Mouse (Mus musculus): ENCODE data around the gene Igf2bp2.

Igf2bp2 gene

DNA sequence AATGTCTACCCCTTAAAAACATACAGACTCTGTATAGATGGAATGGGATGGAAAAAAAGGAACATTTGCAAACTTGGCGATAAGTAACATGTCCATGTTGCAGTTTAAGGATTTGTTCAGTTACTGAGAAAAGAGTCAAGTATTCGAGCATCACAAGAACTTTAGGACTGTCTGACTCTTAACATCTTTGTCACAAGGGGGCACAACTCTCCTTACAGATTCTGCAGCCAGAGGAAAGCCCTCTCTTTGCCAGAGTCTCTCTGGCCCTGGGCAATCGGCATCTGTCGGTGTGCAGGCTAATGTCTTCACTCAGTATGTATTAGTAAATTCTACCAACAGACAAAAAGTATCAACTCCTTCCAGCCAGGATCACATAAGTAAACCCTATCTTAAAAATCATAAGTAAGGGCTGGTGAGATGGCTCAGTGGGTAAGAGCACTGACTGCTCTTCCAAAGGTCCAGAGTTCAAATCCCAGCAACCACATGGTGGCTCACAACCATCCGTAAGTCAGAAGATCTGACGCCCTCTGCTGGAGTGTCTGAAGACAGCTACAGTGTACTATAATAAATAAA, 57.0 kb downstream of the Igf2bp2 start:
- DNase-seq (ENCODE audit: low spot score) = no peak

DNA sequence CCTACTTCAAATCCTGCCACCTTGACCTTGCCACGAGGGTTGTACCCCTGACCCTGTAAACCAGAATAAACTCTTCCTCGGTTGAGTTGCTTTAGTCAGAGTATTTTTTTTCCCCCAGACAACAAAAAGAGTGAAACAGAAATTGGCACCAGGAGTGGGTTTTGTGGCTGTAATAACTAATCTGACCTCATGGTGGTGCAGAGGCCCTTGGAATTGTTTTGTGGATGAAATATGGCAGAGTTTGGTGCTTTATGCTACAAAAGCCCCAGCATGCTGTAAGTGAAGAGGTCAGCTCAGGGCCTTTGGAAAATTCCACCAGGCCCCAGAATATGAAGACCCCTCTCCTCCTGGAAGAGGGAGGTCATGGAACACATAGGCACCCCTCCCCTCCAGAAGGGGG, 63.0 kb downstream of the Igf2bp2 start:
- no peak for DNase-seq (ENCODE audit: low spot score)

DNA sequence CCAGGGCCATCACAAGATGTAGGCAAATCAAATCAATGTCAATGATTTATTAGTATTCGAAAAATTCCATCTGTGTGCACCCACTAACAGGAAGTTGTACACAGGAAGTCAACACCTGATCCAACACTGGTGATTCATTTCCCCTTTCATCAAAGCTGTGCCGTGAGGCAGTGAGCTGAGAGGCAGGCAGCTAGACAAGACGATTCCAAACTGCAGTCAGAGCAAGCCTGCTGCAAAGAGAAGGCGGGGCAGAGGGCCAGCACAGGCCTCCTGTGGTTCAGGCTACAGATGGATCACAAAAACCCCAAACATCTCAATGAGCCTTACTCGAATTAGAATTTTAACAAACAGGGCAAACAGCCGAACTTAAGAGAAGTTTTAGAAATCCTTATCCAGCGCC, 65.4 kb downstream of the Igf2bp2 start:
- no peak for DNase-seq (ENCODE audit: low spot score)

DNA sequence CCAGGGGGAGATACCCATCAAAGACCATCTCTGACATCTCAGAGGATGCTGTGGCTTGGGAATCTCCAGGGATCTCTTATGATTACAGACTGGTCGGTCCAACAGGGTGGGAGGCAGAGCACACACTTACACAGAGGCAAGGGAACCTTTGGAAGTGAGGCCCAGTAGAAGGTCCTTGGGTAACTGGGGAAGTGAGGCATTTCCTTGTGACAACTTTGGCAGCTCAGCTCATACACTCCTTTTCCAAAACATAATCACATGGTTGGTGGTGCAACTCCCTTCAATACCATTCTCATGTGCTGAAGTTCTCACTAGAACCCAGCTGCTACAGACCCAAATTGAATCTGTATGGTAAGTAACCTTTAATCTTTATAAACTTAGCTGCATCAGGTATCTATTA, 67.3 kb downstream of the Igf2bp2 start:
- DNase-seq (ENCODE audit: low spot score) = no peak

DNA sequence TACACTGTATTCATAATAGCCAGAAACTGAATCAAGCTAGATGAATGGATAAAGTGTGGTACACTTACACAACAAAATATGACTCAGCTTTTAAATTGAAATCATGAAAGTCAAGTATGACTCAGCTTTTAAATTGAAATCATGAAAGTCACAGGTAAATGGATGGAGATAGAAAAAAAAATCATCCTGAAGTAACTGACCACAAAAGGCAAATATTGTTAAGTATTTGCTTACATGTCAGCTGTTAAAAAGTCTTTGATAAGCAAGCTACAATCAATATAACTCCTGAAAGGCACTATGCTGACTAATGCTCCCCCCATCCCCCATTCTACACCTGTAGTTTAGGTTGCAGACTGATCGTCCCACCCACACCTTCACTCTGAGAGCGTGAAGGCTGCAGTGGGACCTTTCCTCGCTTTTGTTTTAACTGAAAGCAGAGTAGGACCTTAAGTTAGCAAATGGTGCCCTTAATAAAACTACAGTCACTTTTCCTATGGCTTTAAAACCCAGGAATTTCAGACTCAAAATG, 71.8 kb downstream of the Igf2bp2 start:
- DNase-seq (ENCODE audit: low spot score) = no peak

GRCm38 (mm10) chr16:22085411-22085810, 77.7 kb downstream of the Igf2bp2 start:
- no peak for DNase-seq (ENCODE audit: low spot score)

DNA sequence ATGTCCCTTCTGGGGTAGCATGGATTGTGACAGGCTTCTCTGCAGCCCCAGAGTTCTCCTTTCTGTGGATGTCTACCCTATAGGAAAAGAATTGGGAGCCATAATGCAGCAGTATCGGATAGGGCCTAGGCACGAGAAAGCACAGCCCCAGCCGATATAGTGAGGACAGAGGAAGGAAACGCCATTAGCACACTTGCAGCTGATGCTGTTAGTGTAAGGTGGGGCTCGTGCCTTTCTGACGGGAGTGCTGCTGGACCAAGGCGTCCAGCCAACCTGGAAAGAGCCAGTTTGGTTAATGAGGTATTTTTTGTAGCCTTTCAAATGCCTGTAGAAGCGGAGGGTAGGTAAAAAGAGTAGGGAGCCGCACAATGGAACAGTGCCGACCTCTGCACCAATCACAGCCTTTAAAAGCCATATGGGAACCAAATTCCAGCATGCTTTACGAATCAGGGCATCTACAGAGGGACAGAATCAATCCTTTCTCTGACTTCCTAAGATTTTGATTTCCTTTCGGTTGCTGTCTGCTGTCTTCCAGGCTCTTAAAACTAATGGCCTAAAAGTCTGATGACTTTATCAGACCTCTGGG, 82.9 kb downstream of the Igf2bp2 start:
- DNase-seq (ENCODE audit: low spot score) = no peak

GRCm38 (mm10) chr16:22076620-22076941, 86.5 kb downstream of the Igf2bp2 start:
- no peak for DNase-seq (ENCODE audit: low spot score)

DNA sequence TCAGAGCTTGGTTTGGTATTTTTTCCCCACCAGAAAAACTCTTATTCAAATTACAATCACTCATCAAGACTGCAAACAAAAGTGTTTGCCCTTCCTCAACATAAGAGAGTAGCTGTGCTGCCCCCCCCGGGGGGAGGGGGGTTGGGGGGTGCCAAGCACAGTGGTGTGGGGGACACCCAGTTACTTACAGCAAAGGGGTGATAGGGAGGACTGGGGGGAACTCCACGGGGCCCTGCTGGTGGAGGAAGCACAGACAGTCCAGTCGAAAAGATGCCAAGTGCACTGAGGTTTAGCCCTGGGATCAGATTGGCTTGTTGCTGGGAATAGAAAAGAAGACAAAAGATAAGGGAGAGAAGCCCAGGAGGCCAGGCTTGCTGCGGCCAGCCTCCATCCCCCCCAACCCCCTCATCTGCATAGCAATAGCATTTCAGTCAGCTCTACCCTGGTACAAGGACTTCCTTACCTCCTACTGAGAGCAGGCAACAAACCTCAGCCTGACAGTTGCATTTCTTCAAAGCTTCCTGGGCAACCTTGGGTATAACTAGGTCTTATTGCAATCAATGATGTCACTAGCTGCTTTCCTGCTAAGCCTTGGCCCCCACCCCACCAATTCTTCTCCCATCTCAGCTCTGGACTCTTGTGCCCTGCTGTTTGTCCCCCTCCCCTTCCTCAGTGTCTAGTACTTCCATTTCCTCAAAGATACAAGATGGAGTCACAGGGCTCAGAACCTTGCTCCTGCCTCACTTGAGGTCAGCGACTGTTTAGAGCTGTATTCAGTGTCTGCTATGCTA, 87.1 kb downstream of the Igf2bp2 start:
- no peak for DNase-seq (ENCODE audit: low spot score)

GRCm38 (mm10) chr16:22075067-22075466, 88.0 kb downstream of the Igf2bp2 start:
- DNase-seq (ENCODE audit: low spot score) = no peak

- no peak for DNase-seq (ENCODE audit: low spot score)
These were observed 91.7 kb downstream of the Igf2bp2 start for GRCm38 (mm10) chr16:22071361-22071760.

GRCm38 (mm10) chr16:22067406-22067805, 95.7 kb downstream of the Igf2bp2 start:
- no peak for DNase-seq (ENCODE audit: low spot score)

DNA sequence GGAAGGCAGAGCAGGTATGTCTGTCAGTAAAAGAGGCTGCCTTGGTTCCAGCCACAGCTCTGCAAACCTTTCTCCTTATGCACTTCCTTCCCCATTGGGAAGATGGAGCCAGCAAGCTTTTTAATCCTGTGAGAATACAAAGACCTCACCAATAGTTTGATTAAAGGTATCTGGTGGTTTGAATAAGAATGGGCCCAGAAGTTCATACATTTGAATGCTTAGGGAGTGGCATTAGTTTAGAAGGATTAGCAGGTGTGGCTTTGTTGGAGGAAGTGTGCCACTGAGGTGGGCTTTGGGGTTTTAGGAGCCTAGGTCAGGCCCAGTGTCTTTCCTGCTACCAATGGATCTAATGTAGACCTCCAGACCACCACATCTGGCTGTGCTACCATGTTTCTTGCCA, 97.6 kb downstream of the Igf2bp2 start:
- no peak for DNase-seq (ENCODE audit: low spot score)

DNA sequence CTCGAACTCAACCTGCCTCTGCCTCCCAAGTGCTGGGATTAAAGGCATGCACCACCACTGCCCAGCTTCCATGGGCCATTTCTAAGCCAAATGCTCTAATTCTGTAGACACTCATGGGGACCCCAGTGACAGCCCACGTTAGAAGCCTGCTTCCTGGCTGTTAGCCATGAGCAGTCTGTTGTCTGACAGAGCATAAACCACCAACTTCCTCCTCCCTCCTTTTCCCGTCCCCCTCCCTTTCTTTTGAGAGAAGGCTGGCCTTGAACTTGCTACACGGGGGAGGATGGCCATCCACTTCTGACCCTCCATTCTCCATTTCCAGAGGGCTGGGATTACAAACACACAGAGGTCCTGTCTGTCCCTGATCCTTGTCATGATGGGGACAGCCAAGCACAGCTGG, 100.8 kb downstream of the Igf2bp2 start:
- DNase-seq (ENCODE audit: low spot score) = no peak

DNA sequence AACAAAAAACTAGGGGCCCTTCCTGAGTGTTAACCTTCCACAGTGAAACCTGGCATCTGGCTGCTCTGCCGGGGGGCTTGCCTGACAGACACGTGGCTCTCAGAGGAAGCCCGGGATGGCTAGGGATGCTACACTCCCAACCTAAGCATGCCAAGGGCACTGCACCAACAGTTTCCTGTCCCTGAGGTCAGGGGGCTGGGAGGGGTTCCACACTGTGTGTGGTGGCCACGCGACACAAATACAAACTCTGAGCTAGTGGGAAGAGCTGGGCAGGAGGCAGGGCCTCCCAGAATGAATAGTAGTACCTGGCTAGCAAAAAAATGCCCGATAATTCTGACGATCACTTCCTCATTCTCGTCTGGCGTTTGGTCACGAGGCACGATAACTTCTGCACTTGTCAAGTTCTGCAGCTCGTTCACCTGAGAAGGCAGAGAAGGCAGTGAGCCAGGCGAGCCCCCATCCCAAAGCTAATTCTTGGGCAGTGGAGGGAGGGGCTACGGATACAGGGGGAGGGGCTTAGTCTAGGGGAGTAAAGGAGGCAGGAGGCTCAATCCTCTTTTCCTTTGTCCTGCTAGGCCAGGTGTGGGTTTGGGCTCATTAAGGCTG, 101.4 kb downstream of the Igf2bp2 start:
- no peak for DNase-seq (ENCODE audit: low spot score)

DNA sequence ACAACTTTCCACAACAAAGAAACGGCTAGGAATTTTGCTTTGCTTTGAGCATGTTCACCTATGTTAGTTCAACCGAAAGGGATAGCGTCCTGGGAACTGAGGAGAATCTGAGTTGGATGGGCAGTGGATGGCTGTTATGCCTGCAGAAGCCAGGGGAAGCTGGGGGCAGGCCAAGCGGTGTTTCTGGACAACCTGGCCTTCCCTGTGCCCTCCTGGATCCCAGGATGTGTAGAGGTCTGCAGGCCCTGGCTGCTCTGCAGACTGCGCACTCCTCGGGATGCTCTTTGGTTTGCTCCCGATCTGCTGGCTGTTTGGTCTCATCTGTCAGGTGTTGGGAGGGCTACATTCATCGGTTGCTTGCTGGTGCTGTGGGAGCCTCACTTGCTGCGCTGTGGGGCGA, 102.7 kb downstream of the Igf2bp2 start:
- no peak for DNase-seq (ENCODE audit: low spot score)

GRCm38 (mm10) chr16:22058871-22059270, 104.2 kb downstream of the Igf2bp2 start:
- DNase-seq (ENCODE audit: low spot score) = no peak

DNA sequence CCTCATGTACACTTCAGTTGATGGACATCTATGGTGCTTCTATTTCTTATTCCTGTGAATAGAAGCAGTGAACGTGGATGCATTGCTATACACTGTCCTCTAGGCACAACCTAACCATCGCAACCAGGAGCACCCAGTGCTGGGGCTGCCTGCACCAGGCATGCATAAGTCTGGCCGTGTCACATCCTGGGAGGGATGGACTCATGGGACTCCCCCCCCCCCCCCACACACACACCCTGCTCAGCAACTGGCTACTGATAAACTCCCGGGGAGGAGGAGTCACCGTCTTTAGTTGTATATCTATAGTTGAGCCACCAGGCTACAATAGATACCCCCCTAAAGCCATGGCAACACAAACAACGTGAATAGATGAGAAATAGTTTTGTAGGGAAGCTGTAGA, 105.6 kb downstream of the Igf2bp2 start:
- no peak for DNase-seq (ENCODE audit: low spot score)

GRCm38 (mm10) chr16:22053411-22053810, 109.7 kb downstream of the Igf2bp2 start:
- DNase-seq (ENCODE audit: low spot score) = no peak

DNA sequence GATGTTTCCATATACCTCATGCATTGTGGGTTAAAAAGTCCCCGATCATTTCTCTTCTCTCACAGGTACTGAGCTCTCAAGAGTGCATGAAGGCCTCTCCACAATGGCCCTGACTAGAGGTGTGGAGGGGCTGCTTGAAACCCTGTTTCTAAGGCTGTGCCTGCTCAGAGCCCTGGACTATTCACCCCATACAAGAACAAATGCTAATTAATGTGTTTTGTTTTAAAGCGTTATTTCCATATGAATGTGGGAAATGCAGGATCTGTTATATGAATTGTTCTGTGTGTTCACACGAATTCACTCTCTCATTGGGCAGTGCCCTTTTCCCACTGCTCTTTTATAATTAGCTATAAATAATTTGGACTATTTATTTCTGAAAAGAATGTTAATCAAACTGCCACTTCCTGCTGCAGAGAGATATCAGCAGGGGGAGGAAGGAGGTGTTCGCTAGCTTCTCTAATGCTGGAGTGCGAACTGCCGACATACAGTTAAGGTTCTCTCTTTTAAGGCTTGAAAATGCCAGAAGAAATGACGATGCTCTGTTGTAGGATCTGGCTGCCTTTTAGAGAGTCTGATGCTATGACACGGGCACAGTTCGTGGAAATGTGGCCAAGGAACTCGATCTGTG, 116.2 kb downstream of the Igf2bp2 start:
- DNase-seq (ENCODE audit: low spot score) = no peak

DNA sequence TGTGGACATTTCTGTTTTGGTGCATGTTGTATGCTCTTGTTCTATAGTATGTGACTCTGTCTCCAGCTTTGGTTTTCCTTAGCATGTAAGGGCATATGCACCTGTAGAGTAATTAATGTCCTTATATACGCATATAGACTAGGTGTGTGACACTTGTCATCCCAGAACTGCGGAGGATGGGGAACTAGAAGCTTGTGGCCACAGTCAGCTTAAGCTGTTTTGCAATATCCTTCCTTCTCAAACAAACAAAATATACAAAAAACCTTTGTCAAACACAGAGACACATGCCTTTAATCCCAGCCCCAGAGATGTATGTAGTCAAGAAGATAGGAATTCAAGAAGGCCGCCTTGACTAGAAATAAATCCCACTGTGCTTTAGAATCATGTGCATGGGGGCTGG, 117.2 kb downstream of the Igf2bp2 start:
- DNase-seq (ENCODE audit: low spot score) = no peak

GRCm38 (mm10) chr16:22043830-22044229, 119.3 kb downstream of the Igf2bp2 start:
- no peak for DNase-seq (ENCODE audit: low spot score)

DNA sequence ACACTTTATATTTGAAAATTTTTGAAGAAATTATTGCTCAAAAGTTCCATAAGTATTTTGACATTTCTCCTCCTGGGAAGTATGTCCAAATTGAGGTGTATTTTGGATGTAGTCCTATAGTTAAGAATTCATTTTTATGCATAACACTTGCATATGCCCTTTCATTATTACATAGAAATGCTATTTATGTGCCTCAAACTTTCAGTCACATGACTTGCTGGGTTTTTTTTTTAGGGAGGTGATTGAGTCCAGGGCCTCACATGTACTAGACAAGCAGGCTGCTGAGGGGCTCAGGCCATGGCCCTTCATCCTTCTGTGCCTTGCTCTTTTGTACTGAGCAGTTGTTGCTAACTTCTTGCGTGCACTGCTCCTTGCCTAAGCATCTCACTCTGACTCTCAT, 123.1 kb downstream of the Igf2bp2 start:
- no peak for DNase-seq (ENCODE audit: low spot score)

Measured in testis, postnatal 10 days (tissue).